Mouse (Mus musculus) cerebellum, postnatal 4 days (tissue): ENCODE measurements around the gene Gng4.

Source experiments
- DNase-seq, 2 experiments: peaks; one replicate each; pipeline ENCODE4 v3.0.0; 2022; ENCODE audit warnings: low spot score in 2 of 2, mixed read lengths in 1 of 2

Gng4 gene

GRCm38 (mm10) chr13:13818696-13819095 lies 34.8 kb downstream of the Gng4 start:
- DNase-seq = no peak

GRCm38 (mm10) chr13:13820234-13821123 lies 36.6 kb downstream of the Gng4 start:
- DNase-seq = no peak

- DNase-seq = no peak
These were observed 41.1 kb downstream of the Gng4 start for GRCm38 (mm10) chr13:13824946-13825345.

- DNase-seq = no peak
These were observed 42.7 kb downstream of the Gng4 start for GRCm38 (mm10) chr13:13826533-13826932.

- no peak for DNase-seq
These were observed 44.3 kb downstream of the Gng4 start for GRCm38 (mm10) chr13:13828125-13828524.

GRCm38 (mm10) chr13:13830469-13831074 lies 46.7 kb downstream of the Gng4 start:
- DNase-seq = no peak

- no peak for DNase-seq
These were observed 51.3 kb downstream of the Gng4 start for GRCm38 (mm10) chr13:13835180-13835579.

GRCm38 (mm10) chr13:13845021-13845420 lies 61.2 kb downstream of the Gng4 start:
- DNase-seq = no peak

- no peak for DNase-seq
These were observed 63.3 kb downstream of the Gng4 start for GRCm38 (mm10) chr13:13847075-13847599.

- DNase-seq = no peak
These were observed 73.3 kb downstream of the Gng4 start for GRCm38 (mm10) chr13:13857190-13857589.

- no peak for DNase-seq
These were observed 78.5 kb downstream of the Gng4 start for GRCm38 (mm10) chr13:13862346-13862745.

- no peak for DNase-seq
These were observed 79.1 kb downstream of the Gng4 start for GRCm38 (mm10) chr13:13862941-13863340.

GRCm38 (mm10) chr13:13866339-13866738 lies 82.5 kb downstream of the Gng4 start:
- DNase-seq = no peak

- DNase-seq = no peak
These were observed 83.4 kb downstream of the Gng4 start for GRCm38 (mm10) chr13:13867078-13867759.

- peak in 1 of 2 experiments; percentile 34 for DNase-seq
These were observed 84.1 kb downstream of the Gng4 start for GRCm38 (mm10) chr13:13867922-13868321.
